Mouse (Mus musculus): ENCODE data around the gene Prrg2.
"Not testable (repeated sequence)": the region's sequence is repeated elsewhere in the genome, so short reads cannot be mapped to it uniquely, and the experiment has no call there.

Gene Prrg2

GRCm38 (mm10) chr7:45062239-45062835 lies at the start of gene Prrg2, which contains the start of gene Nosip:
Prrg2 (minus strand) TSS chr7:45062677.
Nosip (plus strand) TSS chr7:45062429.
- DNase-seq (ENCODE audit: low read depth, low spot score): peak; percentile 97

- no peak for DNase-seq (ENCODE audit: low read depth, low spot score)
These were observed 49.5 kb upstream of the Prrg2 start for GRCm38 (mm10) chr7:45111940-45112339.

GRCm38 (mm10) chr7:45110089-45110488 lies 47.6 kb upstream of the Prrg2 start:
- not testable (repeated sequence) for DNase-seq (ENCODE audit: low read depth, low spot score)

GRCm38 (mm10) chr7:45107052-45107645 lies 44.7 kb upstream of the Prrg2 start:
- no peak for DNase-seq (ENCODE audit: low read depth, low spot score)

- DNase-seq (ENCODE audit: low read depth, low spot score): no peak
These were observed 44.0 kb upstream of the Prrg2 start for GRCm38 (mm10) chr7:45106441-45106840.

GRCm38 (mm10) chr7:45105491-45105890 lies 43.0 kb upstream of the Prrg2 start:
- DNase-seq (ENCODE audit: low read depth, low spot score): no peak

- DNase-seq (ENCODE audit: low read depth, low spot score): no peak
These were observed 42.5 kb upstream of the Prrg2 start for GRCm38 (mm10) chr7:45104941-45105340.

- no peak for DNase-seq (ENCODE audit: low read depth, low spot score)
These were observed 41.2 kb upstream of the Prrg2 start, which contains the start of gene Fcgrt for GRCm38 (mm10) chr7:45103652-45104180. Fcgrt (minus strand) TSS chr7:45103851.

GRCm38 (mm10) chr7:45102940-45103585 lies 40.6 kb upstream of the Prrg2 start:
- DNase-seq (ENCODE audit: low read depth, low spot score): no peak

- DNase-seq (ENCODE audit: low read depth, low spot score): no peak
These were observed 40.0 kb upstream of the Prrg2 start for GRCm38 (mm10) chr7:45102441-45102840.

GRCm38 (mm10) chr7:45100046-45100445 lies 37.6 kb upstream of the Prrg2 start:
- no peak for DNase-seq (ENCODE audit: low read depth, low spot score)

- no peak for DNase-seq (ENCODE audit: low read depth, low spot score)
These were observed 36.2 kb upstream of the Prrg2 start for GRCm38 (mm10) chr7:45098541-45099240.

GRCm38 (mm10) chr7:45097479-45097878 lies 35.0 kb upstream of the Prrg2 start:
- DNase-seq (ENCODE audit: low read depth, low spot score): no peak

GRCm38 (mm10) chr7:45095965-45096364 lies 33.5 kb upstream of the Prrg2 start:
- not testable (repeated sequence) for DNase-seq (ENCODE audit: low read depth, low spot score)

- DNase-seq (ENCODE audit: low read depth, low spot score): no peak
These were observed 32.9 kb upstream of the Prrg2 start for GRCm38 (mm10) chr7:45095367-45095766.

GRCm38 (mm10) chr7:45094121-45094520 lies 31.6 kb upstream of the Prrg2 start:
- DNase-seq (ENCODE audit: low read depth, low spot score): peak; percentile 72

GRCm38 (mm10) chr7:45093516-45093905 lies 31.0 kb upstream of the Prrg2 start:
- DNase-seq (ENCODE audit: low read depth, low spot score): no peak

- DNase-seq (ENCODE audit: low read depth, low spot score): no peak
These were observed 30.5 kb upstream of the Prrg2 start for GRCm38 (mm10) chr7:45092828-45093515.

- peak; percentile 97 for DNase-seq (ENCODE audit: low read depth, low spot score)
These were observed 29.6 kb upstream of the Prrg2 start, which contains the start of gene Rcn3 for GRCm38 (mm10) chr7:45092048-45092447. Rcn3 (minus strand) TSS chr7:45092221.

- peak; percentile 51 for DNase-seq (ENCODE audit: low read depth, low spot score)
These were observed 28.8 kb upstream of the Prrg2 start for GRCm38 (mm10) chr7:45091001-45091990.

Measured in mesoderm, embryonic 11.5 days (tissue).